Mouse (Mus musculus) heart, embryonic 11.5 days (tissue): ENCODE measurements around the gene Med31. TPM values are rescaled to one million over a fixed set of nuclear protein-coding genes. Genes with fewer than 3 reads are reported as not detected.

Source experiments
- ATAC-seq: fragments of 200-750 bp; cut with Nextera tagmentation; replicated peaks from 2 replicates; pipeline ENCODE4 v1.8.0; 2017; ENCODE audit warnings: moderate library complexity; ENCODE audit not compliant: insufficient number of reproducible peaks, low FRiP score, low TSS enrichment
- H3K27ac ChIP-seq: fragments of 300-500 bp; sonication (generic); 2 replicates; pipeline ENCODE4 v1.5.1; 2014; ENCODE audit warnings: mild to moderate bottlenecking, low read depth, low read length
- H3K27me3 ChIP-seq: fragments of 300-500 bp; sonication (generic); 2 replicates; pipeline ENCODE4 v1.6.1; 2014; ENCODE audit warnings: mild to moderate bottlenecking, low read length, mixed read lengths; ENCODE audit not compliant: control insufficient read depth, insufficient read depth
- H3K36me3 ChIP-seq: fragments of 300-500 bp; sonication (generic); 2 replicates; pipeline ENCODE4 v1.6.1; 2014; ENCODE audit warnings: mild to moderate bottlenecking, low read length, moderate library complexity, mixed read lengths; ENCODE audit not compliant: control insufficient read depth, insufficient read depth
- H3K4me1 ChIP-seq: fragments of 300-500 bp; sonication (generic); 2 replicates; pipeline ENCODE4 v1.6.1; 2014; ENCODE audit warnings: low read length; ENCODE audit not compliant: control insufficient read depth, insufficient read depth
- H3K4me2 ChIP-seq: fragments of 300-500 bp; sonication (generic); 2 replicates; pipeline ENCODE4 v1.6.1; 2014; ENCODE audit warnings: mild to moderate bottlenecking, moderate library complexity
- H3K4me3 ChIP-seq: fragments of 300-500 bp; sonication (generic); 2 replicates; pipeline ENCODE4 v1.5.1; 2014; ENCODE audit warnings: low read depth, low read length
- H3K9ac ChIP-seq: fragments of 300-500 bp; sonication (generic); 2 replicates; pipeline ENCODE4 v1.6.1; 2014; ENCODE audit warnings: mild to moderate bottlenecking, low read depth, low read length, moderate library complexity
- H3K9me3 ChIP-seq: fragments of 300-500 bp; sonication (generic); replicated peaks from 2 replicates; pipeline ENCODE4 v1.6.1; 2016; ENCODE audit warnings: low read length; ENCODE audit not compliant: control insufficient read depth
- WGBS: fragments of 180-500 bp; shearing (Covaris S2); extraction: QIAGEN DNeasy Blood & Tissue Kit; methylation state at CpG from one replicate; pipeline ENCODE4 v1.1.7; 2014; ENCODE audit not compliant: insufficient replicate concordance; 5-methylcytosine and 5-hydroxymethylcytosine counted together
- polyA plus RNA-seq: library from polyadenylated mRNA; unstranded; fragments of >200 nt; fragmentation: Nextera tagmentation; extraction: Ambion mirVana; gene quantifications from 2 replicates; pipeline ENCODE4 v1.2.1, GENCODE M21; 2014

Gene Med31
- polyA plus RNA-seq, 1 experiment from 2014 or later = 32.6 TPM

GRCm38 (mm10) chr11:72207204-72207833, 8.1 kb downstream of the Med31 start, which contains the start of the genes 4933427D14Rik and Txndc17:
Gene 4933427D14Rik (minus strand): TSS chr11:72207459.
Gene Txndc17 (plus strand): TSS chr11:72207547.
- Histone ChIP-seq H3K36me3 (peaks cover 12% of the 10 kb centered on the region), H3K27me3 (no peaks in the 10 kb centered on the region), H3K4me2 (peak within 1 kb of the TSS; percentile 94), H3K4me1 (peaks cover 9% of the 10 kb centered on the region), H3K4me3 (peak within 1 kb of the TSS; percentile 91), H3K9me3 (no peaks in the 10 kb centered on the region), H3K9ac (peak within 1 kb of the TSS; percentile 70), H3K27ac (peak within 1 kb of the TSS; percentile 54; the same call in 1 of the 2 replicates)
- under 1% methylated on average over 42 of the region's 42 CpGs for WGBS
- ATAC-seq = peak; percentile 91

GRCm38 (mm10) chr11:72206341-72207203, 8.8 kb downstream of the Med31 start, which contains the start of gene Gm43951:
Gene Gm43951 (minus strand): TSS chr11:72206840.
- peak within 1 kb of the TSS; percentile 94 for H3K4me2 ChIP-seq
- 2% methylated on average over 43 of the region's 43 CpGs for WGBS
- H3K9ac ChIP-seq = peak within 1 kb of the TSS; percentile 70
- peak within 1 kb of the TSS; percentile 54; the same call in 1 of the 2 replicates for H3K27ac ChIP-seq
- peaks cover 12% of the 10 kb centered on the region for H3K36me3 ChIP-seq
- ATAC-seq = peak; percentile 28; the same call in 1 of the 2 replicates
- H3K4me1 ChIP-seq = peaks cover 9% of the 10 kb centered on the region
- no peaks in the 10 kb centered on the region for H3K27me3 ChIP-seq
- peak within 1 kb of the TSS; percentile 91 for H3K4me3 ChIP-seq
- no peaks in the 10 kb centered on the region for H3K9me3 ChIP-seq

- H3K4me3 ChIP-seq = peak overlapping the region; percentile 91; the same call in 1 of the 2 replicates
- H3K4me2 ChIP-seq = no peak overlapping the region
- no peak overlapping the region for H3K9ac ChIP-seq
- H3K27ac ChIP-seq = no peak overlapping the region
- H3K4me1 ChIP-seq = peaks cover 9% of the 10 kb centered on the region
- 81% methylated on average over 6 of the region's 6 CpGs for WGBS
- H3K27me3 ChIP-seq = no peaks in the 10 kb centered on the region
- peaks cover 3% of the 10 kb centered on the region; the same call in 1 of the 2 replicates for H3K36me3 ChIP-seq
- no peaks in the 10 kb centered on the region for H3K9me3 ChIP-seq
- ATAC-seq = no peak
Observed at GRCm38 (mm10) chr11:72205256-72205655, 10.1 kb downstream of the Med31 start.

DNA sequence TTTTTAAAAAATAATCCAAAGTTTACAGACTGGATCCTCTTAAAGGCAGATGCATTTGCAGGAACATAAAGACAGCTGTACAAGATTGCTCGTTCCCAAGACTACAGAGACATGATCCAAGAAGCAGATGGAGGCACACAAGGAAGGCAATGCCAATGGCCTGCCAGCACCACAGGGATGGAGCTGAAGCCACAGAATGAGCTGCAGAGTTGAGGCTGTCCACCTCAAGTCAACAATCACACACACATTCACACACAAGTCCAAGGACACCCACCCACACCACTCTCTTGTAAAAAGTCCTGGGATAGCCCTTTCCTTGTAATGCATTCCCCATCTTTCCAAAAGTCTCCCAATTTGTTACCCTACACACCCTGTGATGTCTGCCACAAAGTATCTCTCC, 12.0 kb downstream of the Med31 start:
- Histone ChIP-seq H3K4me1 (peaks cover 9% of the 10 kb centered on the region), H3K9ac (no peak overlapping the region), H3K27ac (no peak overlapping the region), H3K4me2 (no peak overlapping the region), H3K9me3 (no peaks in the 10 kb centered on the region), H3K4me3 (no peak overlapping the region), H3K27me3 (no peaks in the 10 kb centered on the region), H3K36me3 (peaks cover under 1% of the 10 kb centered on the region; the same call in 1 of the 2 replicates)
- 88% methylated on average over 1 of the region's 1 CpGs for WGBS
- ATAC-seq = no peak

GRCm38 (mm10) chr11:72196506-72196905, 18.9 kb downstream of the Med31 start:
- WGBS = 78% methylated on average over 8 of the region's 8 CpGs

DNA sequence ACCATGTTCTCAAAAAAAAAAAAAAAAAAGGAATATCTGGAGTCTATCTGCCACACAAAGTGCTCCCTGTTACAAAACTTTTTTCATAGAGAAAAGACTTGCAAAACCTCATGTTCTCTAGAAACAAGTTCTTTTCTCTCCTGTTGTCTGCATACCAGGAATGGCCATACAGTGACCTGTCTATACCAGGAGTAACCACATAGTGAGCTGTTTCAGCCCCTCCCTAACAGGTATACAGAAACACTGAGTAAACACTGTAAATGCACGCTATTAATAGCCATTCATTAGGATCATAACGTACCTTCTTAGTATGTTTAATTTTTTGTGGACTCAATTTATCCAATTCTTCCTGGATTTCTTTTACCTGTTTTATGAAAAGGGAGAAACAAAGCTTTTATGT, 21.1 kb downstream of the Med31 start:
- Histone ChIP-seq H3K27me3 (no peaks in the 10 kb centered on the region), H3K4me2 (no peak overlapping the region), H3K4me3 (no peak overlapping the region), H3K9me3 (no peaks in the 10 kb centered on the region), H3K9ac (no peak overlapping the region), H3K27ac (no peak overlapping the region), H3K4me1 (no peaks in the 10 kb centered on the region), H3K36me3 (peaks cover 12% of the 10 kb centered on the region)
- 87% methylated on average over 2 of the region's 2 CpGs for WGBS
- no peak for ATAC-seq

More at GRCm38 (mm10) chr11:72196506-72196905, 18.9 kb downstream of the Med31 start:
- Histone ChIP-seq H3K27me3 (no peaks in the 10 kb centered on the region), H3K27ac (no peak overlapping the region), H3K4me3 (no peak overlapping the region), H3K36me3 (0 out of 2 replicates have a peak, but pooled peaks cover 2% of the 10 kb centered on the region), H3K9ac (no peak overlapping the region), H3K9me3 (no peaks in the 10 kb centered on the region), H3K4me2 (no peak overlapping the region), H3K4me1 (no peaks in the 10 kb centered on the region)
- ATAC-seq = no peak

DNA sequence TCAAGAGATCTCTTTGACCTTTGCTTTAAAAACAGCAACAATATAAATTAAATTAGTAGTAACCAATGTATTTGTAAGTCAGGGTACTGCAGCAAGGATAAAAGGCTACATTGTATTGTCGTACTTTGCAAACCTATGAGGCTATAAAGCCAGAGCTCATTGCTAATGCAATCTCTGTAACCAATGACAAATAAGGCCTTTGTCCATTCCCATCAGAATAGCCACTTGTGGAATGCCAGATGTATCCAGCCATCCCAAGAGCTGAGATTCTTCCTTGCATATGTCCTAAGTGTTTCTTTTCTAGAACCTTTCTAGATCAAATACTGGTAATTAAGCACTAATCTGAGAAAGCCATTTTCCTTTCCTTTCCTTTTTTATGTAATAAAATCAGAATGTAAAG, 24.5 kb downstream of the Med31 start:
- no peak for ATAC-seq
- peaks cover 14% of the 10 kb centered on the region for H3K36me3 ChIP-seq
- no peak overlapping the region for H3K27ac ChIP-seq
- H3K4me2 ChIP-seq = no peak overlapping the region
- no peaks in the 10 kb centered on the region for H3K27me3 ChIP-seq
- H3K9me3 ChIP-seq = no peaks in the 10 kb centered on the region
- whole genome bisulfite sequencing = 85% methylated on average over 1 of the region's 1 CpGs
- no peak overlapping the region for H3K9ac ChIP-seq
- no peaks in the 10 kb centered on the region for H3K4me1 ChIP-seq
- no peak overlapping the region for H3K4me3 ChIP-seq

GRCm38 (mm10) chr11:72184252-72184651, 31.1 kb downstream of the Med31 start:
- WGBS = 68% methylated on average over 4 of the region's 4 CpGs
- no peak for ATAC-seq
- Histone ChIP-seq H3K36me3 (peaks cover 4% of the 10 kb centered on the region; the same call in 1 of the 2 replicates), H3K4me3 (no peak overlapping the region), H3K9ac (no peak overlapping the region), H3K9me3 (no peaks in the 10 kb centered on the region), H3K27me3 (no peaks in the 10 kb centered on the region), H3K4me1 (no peaks in the 10 kb centered on the region), H3K27ac (no peak overlapping the region), H3K4me2 (no peak overlapping the region)
